Mouse (Mus musculus) forebrain, postnatal 0 days (tissue): ENCODE measurements at regions not wholly inside any gene's neighbourhood (a gene's known extent, or its start where the extent isn't known, plus 50 kb on each side); places are given as distances from the start of the nearest gene placed in this dataset.

Experiments
- ATAC-seq: fragments of 200-750 bp; cut with Nextera tagmentation; 2 replicates; pipeline ENCODE4 v1.8.0; 2017; ENCODE audit warnings: mild to moderate bottlenecking, moderate library complexity
- DNase-seq: peaks from one replicate; pipeline ENCODE4 v3.0.0-alpha.2; 2015
- H3K27ac ChIP-seq: fragments of 300-500 bp; sonication (generic); 2 replicates; pipeline ENCODE4 v1.5.1; 2014; ENCODE audit warnings: low read depth, mild to moderate bottlenecking, antibody characterized with exemption, low read length, moderate library complexity, mixed read lengths
- H3K27me3 ChIP-seq: fragments of 300-500 bp; sonication (generic); 2 replicates; pipeline ENCODE4 v1.6.1; 2014; ENCODE audit warnings: mild to moderate bottlenecking, low read length, mixed read lengths; ENCODE audit not compliant: insufficient read depth
- H3K36me3 ChIP-seq: fragments of 300-500 bp; sonication (generic); 2 replicates; pipeline ENCODE4 v1.6.1; 2014; ENCODE audit warnings: mild to moderate bottlenecking, moderate library complexity; ENCODE audit not compliant: insufficient read depth
- H3K4me1 ChIP-seq: fragments of 300-500 bp; sonication (generic); 2 replicates; pipeline ENCODE4 v1.6.1; 2014; ENCODE audit warnings: antibody characterized with exemption; ENCODE audit not compliant: insufficient read depth
- H3K4me2 ChIP-seq: fragments of 300-500 bp; sonication (generic); 2 replicates; pipeline ENCODE4 v1.6.1; 2014; ENCODE audit warnings: low read depth, mild to moderate bottlenecking, moderate library complexity
- H3K4me3 ChIP-seq: fragments of 300-500 bp; sonication (generic); 2 replicates; pipeline ENCODE4 v1.5.1; 2014; ENCODE audit warnings: low read depth, low read length, mixed read lengths
- H3K9ac ChIP-seq: fragments of 300-500 bp; sonication (generic); 2 replicates; pipeline ENCODE4 v1.6.1; 2014; ENCODE audit warnings: mild to moderate bottlenecking
- H3K9me3 ChIP-seq: fragments of 300-500 bp; sonication (generic); 2 replicates; pipeline ENCODE4 v1.6.1; 2016; ENCODE audit warnings: low read length
- CTCF ChIP-seq: sonication (generic); IDR thresholded peaks from 2 replicates; pipeline ENCODE4 v1.5.1; 2016; ENCODE audit warnings: antibody characterized with exemption, control low read depth, low read depth
- WGBS: fragments of 180-500 bp; shearing (Covaris S2); extraction: QIAGEN DNeasy Blood & Tissue Kit; methylation state at CpG from one replicate; pipeline ENCODE4 v1.1.7; 2014; 5-methylcytosine and 5-hydroxymethylcytosine counted together

- no peak overlapping the region for H3K27ac ChIP-seq
- DNase-seq: no peak
- H3K4me2 ChIP-seq: no peak overlapping the region
- no peak for ATAC-seq
- no peaks in the 10 kb centered on the region for H3K36me3 ChIP-seq
- no peaks in the 10 kb centered on the region for H3K27me3 ChIP-seq
- H3K9ac ChIP-seq: no peak overlapping the region
- H3K4me3 ChIP-seq: no peak overlapping the region
- TF ChIP-seq CTCF: no peak
- H3K9me3 ChIP-seq: no peaks in the 10 kb centered on the region
- 54% methylated on average over 6 of the region's 6 CpGs for WGBS
- H3K4me1 ChIP-seq: no peaks in the 10 kb centered on the region
Measured at GRCm38 (mm10) chr3:58129358-58129903, 281.6 kb upstream of the Pfn2 start.

DNA sequence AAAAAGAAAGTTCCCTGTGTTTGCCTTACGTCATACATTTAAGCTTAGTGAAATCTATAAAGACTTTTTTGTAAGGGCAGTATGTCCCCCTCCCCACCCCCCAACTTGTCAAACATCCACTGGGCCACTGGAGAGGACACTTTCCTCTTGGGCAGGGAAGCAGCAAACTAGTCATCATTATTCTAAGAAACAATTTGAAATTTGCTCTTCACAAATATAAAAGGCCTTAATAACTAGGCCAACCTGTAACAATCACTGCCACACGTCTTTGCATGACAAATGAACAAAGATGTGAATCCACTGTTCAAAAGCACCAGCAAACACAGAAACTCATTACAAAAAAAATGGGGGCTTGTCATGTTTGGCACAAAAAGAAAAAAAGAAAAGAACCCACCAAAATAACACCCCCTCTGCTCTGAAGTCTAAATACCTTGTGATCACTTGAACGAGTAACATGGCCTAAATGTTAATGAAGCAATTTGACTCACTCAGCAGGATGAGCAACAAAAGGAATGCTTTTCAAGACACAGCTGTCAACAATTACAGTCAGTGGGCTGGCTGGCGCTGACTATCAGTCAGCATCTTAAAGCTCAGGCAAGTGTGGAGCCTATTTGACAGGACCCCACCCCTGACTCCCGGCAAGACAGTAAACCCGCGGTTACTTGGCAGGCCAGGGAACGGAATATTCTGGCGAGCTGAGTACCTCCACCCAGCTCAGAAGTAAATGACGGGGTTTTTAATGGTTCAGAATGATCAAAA is 278.7 kb upstream of the Tsc22d2 start:
- ATAC-seq: peak; percentile 92
- WGBS: 14% methylated on average over 10 of the region's 10 CpGs

DNA sequence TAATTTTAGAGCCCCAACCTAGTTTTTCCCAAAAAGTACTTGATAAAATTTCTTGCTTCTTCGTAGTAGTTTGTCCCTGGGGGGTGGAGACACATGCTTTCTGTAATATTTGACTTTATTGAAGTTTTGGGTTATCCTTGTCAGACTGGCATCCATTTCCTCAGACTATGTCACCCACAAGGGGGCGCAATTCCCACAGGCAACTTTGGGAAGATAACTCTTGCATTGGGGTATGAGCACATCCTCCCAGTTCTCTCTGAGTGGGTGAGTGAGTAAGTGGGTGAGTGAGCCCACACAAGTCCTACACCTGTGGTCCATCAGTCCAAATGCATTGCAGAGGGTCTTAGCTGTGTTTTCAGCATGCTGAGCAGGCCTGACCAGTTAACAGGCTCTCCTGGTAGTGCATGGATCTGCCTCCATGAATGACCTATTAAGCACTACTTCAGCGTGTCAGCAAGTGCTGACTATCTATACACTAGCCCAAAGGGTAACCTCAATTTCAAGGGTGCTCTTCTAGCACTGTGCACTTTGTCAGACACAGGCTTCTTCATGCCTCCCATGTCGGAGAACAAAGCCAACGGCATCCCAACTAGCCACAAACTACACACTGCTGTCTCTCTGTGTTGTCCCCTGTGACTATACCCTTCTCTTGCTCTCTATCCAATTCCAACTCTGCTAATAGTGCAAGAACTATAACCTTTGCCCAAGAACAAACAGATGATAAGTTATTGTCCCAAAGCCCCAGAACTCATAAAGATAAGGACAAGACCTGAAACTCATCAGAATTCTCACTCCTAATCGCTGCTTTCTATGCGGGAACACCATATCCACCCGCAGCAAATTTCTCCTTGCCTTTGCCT is 275.6 kb upstream of the Tsc22d2 start:
- Histone ChIP-seq H3K4me1 (no peaks in the 10 kb centered on the region; the same call in 1 of the 2 replicates), H3K36me3 (no peaks in the 10 kb centered on the region), H3K9me3 (no peaks in the 10 kb centered on the region), H3K9ac (no peak overlapping the region), H3K27ac (no peak overlapping the region), H3K4me3 (no peak overlapping the region), H3K4me2 (no peak overlapping the region), H3K27me3 (no peaks in the 10 kb centered on the region)
- 79% methylated on average over 8 of the region's 8 CpGs for WGBS
- TF ChIP-seq CTCF: peak; percentile 63
- ATAC-seq: no peak
- DNase-seq: no peak

More for the DNA sequence above, 278.7 kb upstream of the Tsc22d2 start:
- no peak for TF ChIP-seq CTCF
- no peaks in the 10 kb centered on the region for H3K9me3 ChIP-seq
- H3K4me3 ChIP-seq: no peak overlapping the region
- H3K4me1 ChIP-seq: no peaks in the 10 kb centered on the region; the same call in 1 of the 2 replicates
- no peak overlapping the region for H3K9ac ChIP-seq
- H3K36me3 ChIP-seq: no peaks in the 10 kb centered on the region
- no peak overlapping the region for H3K4me2 ChIP-seq
- DNase-seq: peak; percentile 50
- H3K27ac ChIP-seq: peak overlapping the region; percentile 40; the same call in 1 of the 2 replicates
- H3K27me3 ChIP-seq: no peaks in the 10 kb centered on the region

GRCm38 (mm10) chr3:58146108-58146507 is 268.4 kb upstream of the Tsc22d2 start:
- H3K4me1 ChIP-seq: no peaks in the 10 kb centered on the region
- no peaks in the 10 kb centered on the region for H3K27me3 ChIP-seq
- no peaks in the 10 kb centered on the region for H3K36me3 ChIP-seq
- no peak overlapping the region for H3K4me2 ChIP-seq
- WGBS: 80% methylated on average over 3 of the region's 3 CpGs
- no peaks in the 10 kb centered on the region for H3K9me3 ChIP-seq
- no peak for TF ChIP-seq CTCF
- H3K9ac ChIP-seq: no peak overlapping the region
- H3K4me3 ChIP-seq: no peak overlapping the region
- ATAC-seq (no peak), DNase-seq (no peak)
- no peak overlapping the region for H3K27ac ChIP-seq

GRCm38 (mm10) chr3:58146762-58147161 is 267.8 kb upstream of the Tsc22d2 start:
- Histone ChIP-seq H3K36me3 (no peaks in the 10 kb centered on the region), H3K4me2 (no peak overlapping the region), H3K4me3 (no peak overlapping the region), H3K27ac (no peak overlapping the region), H3K4me1 (no peaks in the 10 kb centered on the region), H3K9ac (no peak overlapping the region), H3K27me3 (no peaks in the 10 kb centered on the region), H3K9me3 (no peaks in the 10 kb centered on the region)
- TF ChIP-seq CTCF: no peak
- 53% methylated on average over 1 of the region's 1 CpGs for WGBS
- DNase-seq: no peak
- ATAC-seq: no peak

GRCm38 (mm10) chr3:58153141-58153540 is 261.4 kb upstream of the Tsc22d2 start:
- H3K9ac ChIP-seq: no peak overlapping the region

More at GRCm38 (mm10) chr3:58153141-58153540, 261.4 kb upstream of the Tsc22d2 start:
- no peak overlapping the region for H3K4me3 ChIP-seq
- H3K4me2 ChIP-seq: no peak overlapping the region
- H3K4me1 ChIP-seq: no peaks in the 10 kb centered on the region
- no peaks in the 10 kb centered on the region for H3K36me3 ChIP-seq
- peak; percentile 45; the same call in 1 of the 2 replicates for ATAC-seq
- no peak for DNase-seq
- no peak overlapping the region for H3K27ac ChIP-seq
- no peaks in the 10 kb centered on the region for H3K9me3 ChIP-seq
- no peak for TF ChIP-seq CTCF
- 77% methylated on average over 3 of the region's 3 CpGs for WGBS
- no peaks in the 10 kb centered on the region for H3K27me3 ChIP-seq
